Mouse (Mus musculus) fat pad, adult 2 months (tissue): ENCODE measurements around the gene Xpnpep1.

Experiments
- DNase-seq: peaks from one replicate; pipeline ENCODE4 v3.0.0-alpha.2; 2011; ENCODE audit warnings: low read depth, low spot score; ENCODE audit errors: extremely low read depth

Xpnpep1 gene

DNA sequence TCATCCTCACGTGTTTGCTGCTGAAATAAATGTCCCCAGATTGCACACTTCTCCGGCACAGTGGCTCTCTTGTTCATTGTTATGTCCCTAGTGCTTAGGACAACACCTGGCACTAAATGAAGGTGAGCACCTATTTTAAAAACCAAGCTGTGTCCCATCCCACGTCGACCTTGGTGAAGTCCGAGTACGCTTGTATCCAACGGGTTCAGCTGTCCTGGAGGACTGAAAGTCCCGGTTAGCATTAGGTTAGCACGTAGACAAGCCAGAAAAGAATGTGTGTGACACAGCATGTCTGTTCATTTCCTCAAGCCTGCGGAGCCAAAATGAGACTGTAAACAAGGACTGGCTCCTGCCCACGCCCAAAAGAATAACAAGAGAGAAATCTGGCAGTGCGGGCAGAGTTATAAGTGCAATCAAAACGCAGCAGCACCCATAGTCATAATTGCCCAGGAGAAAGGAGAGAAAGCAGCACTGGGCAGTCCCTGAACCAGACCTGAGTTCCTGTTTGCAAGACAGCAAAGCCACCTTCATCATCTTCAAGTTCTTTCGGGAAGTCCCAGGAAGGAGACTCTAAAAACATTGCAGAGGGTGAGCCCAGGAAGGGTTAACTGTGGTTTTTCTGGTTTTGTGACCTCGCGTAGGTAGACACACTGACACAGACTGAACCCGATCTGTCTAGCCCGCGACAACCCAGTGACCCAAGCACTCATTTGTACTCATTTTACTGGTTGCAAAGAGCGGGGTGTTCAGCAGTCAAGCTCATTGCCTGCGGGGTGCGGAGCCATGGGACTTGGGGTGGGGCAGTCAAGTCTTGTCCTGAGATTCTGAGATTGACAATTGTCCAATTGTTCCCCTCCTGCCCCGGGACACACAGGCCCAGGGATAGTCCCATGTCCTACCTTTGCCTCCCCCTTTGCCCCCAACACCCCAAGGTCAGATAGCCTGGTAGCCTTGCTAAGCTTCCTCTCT lies at the start of gene Xpnpep1:
Gene Xpnpep1 (minus strand): TSS at position 51 of the 969 bp plus-strand sequence.
- DNase-seq: no peak

GRCm38 (mm10) chr19:53087268-53088143 lies 47.5 kb upstream of the Xpnpep1 start:
- DNase-seq: no peak

GRCm38 (mm10) chr19:53086861-53087260 lies 46.8 kb upstream of the Xpnpep1 start:
- DNase-seq: no peak

DNA sequence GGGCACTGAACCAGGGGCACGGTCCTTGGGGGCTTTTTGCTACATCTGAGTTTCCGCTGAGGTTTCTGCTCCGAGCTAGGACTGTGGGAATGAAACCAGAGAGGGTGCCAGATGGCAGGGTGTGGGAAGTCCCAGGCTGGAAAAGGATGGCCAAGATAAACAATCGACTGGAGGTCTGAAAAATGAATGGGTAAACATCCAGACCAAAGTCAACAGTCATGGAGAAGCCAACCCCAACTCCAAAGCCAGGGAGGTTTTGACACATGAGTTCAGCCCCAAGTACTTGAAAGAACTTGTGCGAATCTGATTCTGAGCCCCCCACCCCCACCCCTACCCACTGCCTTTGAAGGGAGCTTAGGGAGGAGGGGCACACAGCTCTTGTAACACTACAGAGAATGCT lies 44.7 kb upstream of the Xpnpep1 start:
- DNase-seq: no peak

DNA sequence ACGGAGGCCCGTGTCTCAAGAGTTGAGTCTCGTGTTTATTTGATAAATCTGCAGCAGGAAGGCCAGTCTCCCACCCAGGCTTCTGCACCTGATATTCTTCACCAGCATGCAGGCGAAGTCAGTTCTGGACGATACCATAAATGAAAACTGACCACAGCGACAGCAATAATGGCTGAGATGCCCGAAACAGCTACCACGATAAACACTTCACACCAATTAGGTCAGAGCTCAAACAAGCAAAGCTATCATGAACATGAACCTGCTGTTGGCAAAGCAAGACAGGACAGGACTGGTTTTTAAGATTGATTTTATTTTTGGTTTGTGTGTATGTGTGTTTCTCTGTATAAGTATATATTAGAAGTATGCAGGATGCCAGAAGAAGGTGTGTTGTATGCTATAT lies 42.8 kb upstream of the Xpnpep1 start:
- no peak for DNase-seq

DNA sequence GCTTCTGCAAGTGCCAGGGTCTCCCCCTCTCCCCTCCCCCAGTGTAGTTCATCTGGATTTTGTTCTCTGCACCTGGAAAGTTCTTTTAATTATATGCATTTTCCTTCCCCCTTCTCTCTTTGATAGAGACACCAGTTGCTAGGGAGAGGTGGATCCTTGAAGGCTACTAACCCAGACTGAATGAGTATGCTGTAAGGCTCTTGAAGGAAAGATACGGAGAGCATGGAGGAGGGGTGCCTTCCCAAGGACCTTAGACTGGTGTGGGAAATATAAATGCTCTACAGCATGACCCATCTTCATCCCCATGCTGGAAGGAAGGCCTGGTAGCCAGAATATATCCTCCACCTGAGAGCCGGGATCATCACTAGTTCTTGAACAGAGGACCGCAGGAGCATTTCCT lies 41.3 kb upstream of the Xpnpep1 start:
- DNase-seq: no peak

- no peak for DNase-seq
These were observed 40.9 kb upstream of the Xpnpep1 start for GRCm38 (mm10) chr19:53080921-53081320.

- no peak for DNase-seq
These were observed 40.5 kb upstream of the Xpnpep1 start for GRCm38 (mm10) chr19:53080487-53080886.

DNA sequence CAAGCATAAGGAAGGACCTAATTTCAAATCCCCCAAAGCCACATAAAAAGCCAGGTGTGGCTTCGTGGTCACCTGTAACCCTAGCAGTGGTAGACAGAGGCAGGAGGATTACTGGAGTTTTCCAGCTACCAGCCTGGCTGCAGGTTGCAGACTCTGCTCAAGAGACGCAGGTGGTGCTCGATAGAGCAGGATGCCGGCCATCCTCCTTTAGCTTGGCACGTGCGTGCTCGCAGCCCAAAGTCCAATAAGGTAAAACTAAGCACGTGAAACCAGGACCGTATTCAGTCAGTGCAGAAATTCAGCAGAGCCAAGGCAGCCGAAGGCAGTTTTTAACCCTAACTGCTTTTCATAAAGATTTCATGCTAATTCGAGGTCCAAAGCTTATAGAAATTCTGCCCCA lies 40.0 kb upstream of the Xpnpep1 start:
- DNase-seq: no peak

- no peak for DNase-seq
These were observed 38.5 kb upstream of the Xpnpep1 start for GRCm38 (mm10) chr19:53078271-53079085.

GRCm38 (mm10) chr19:53077278-53077677 lies 37.3 kb upstream of the Xpnpep1 start:
- DNase-seq: no peak

GRCm38 (mm10) chr19:53076238-53076981 lies 36.4 kb upstream of the Xpnpep1 start:
- DNase-seq: peak; percentile 51

GRCm38 (mm10) chr19:53075896-53076237 lies 35.9 kb upstream of the Xpnpep1 start:
- DNase-seq: no peak

GRCm38 (mm10) chr19:53074899-53075722 lies 35.1 kb upstream of the Xpnpep1 start:
- peak; percentile 85 for DNase-seq

DNA sequence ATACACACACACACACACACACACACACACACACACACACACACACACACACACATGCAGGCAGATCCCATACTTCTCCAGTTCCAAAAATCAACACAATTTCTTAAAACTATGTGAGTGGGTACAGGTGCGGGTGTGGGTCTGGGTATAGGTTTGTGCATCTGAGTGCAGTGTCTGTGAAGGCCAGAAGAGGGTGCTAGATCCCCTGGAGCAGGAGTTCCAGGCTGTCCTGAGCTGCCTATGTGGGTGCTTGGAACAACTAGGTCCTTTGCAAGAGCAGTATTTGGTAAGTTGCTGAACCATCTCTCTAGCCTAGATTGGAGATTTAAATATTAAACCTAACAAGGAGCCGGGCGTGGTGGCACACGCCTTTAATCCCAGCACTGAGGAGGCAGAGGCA lies 33.5 kb upstream of the Xpnpep1 start:
- DNase-seq: no peak

DNA sequence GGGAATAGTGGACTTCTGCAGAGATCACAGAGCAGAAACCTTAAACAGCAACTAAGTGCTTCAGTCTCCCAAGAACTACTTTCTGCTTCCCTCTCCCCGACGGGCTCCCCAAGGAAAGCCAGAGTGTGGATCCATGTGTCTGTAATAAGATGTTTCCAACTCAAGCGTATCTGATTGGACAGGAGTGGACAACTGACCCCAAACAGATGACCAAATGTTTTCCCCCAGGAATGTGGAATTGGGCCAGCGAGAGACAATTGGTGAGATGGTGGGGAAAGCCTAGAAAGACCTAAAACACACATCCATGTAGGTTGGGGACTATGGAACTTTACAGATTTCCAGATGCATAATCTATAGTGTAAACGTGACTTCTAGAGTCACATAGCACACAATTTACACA lies 32.4 kb upstream of the Xpnpep1 start:
- DNase-seq: no peak

- no peak for DNase-seq
These were observed 31.6 kb upstream of the Xpnpep1 start for GRCm38 (mm10) chr19:53071651-53072050.

DNA sequence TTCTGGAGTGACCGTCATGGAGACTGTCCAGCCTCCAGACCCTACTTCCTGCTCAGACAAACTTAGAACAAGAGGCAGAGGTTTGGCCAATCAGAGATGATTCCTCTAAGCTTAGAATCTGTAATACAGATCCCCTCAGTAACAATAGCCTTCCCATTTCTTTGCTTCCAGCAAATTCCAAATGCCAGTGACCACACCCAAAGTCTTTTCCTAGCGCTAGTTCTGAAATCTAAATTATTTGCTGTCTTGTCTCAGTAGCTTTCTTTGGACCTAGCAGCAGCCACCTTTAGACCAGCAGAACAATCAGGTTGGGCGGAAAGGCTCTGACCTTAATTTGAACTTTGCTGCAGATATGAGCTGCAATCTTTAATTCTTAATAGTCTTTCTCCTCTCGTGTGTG lies 30.9 kb upstream of the Xpnpep1 start:
- DNase-seq: no peak

DNA sequence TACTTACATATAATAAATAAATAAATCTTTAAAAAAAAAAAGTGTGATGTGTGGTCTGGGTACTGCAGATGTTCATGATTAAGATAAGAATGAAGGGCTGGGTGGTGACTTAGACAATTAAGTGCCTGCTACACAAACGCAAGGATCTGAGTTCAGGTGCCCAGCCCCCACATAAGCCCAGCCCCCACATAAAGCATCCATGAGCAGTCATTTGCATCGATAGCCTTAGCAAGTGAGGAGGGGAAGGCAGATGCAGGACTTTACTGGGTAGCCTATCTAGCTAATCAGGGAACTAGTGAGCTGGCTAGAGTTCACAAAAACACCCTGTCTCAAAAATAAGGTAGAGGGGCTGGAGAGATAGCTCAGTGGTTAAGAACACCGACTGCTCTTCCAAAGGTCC lies 29.4 kb upstream of the Xpnpep1 start:
- DNase-seq: no peak
